Mouse (Mus musculus) megakaryocyte, embryonic 14.5 days (primary cell): ENCODE data around the gene Phyhipl.

Experiments used
- FLI1 ChIP-seq: IDR thresholded peaks from 2 replicates; pipeline ENCODE4 v1.6.1; 2012; ENCODE audit warnings: low read length, inconsistent platforms, mixed read lengths
- GATA1 ChIP-seq: IDR thresholded peaks from 3 replicates; pipeline ENCODE4 v1.6.1; 2012; ENCODE audit warnings: mixed read lengths, low read length, inconsistent platforms, borderline replicate concordance

DNA sequence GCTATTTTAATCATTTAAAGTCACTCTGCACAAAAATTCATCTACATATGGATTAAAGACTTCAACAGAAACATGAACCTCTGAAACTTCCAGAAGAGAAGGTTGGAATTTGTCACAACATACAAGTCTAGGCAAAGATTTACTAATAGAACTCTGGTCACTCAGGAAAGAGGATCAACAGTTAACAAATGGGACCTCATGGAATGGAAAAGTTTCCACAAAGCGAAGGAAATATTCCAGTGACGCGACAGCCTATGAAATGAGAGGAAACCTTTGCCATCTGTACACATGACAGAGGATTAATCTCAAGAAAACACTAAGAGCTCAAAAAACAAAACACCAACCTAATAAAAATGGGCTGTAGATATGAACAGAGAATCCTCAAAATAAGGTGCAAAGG is 32.3 kb downstream of the Phyhipl start:
- no peak for TF ChIP-seq GATA1
- TF ChIP-seq FLI1, result no peak
